Mouse (Mus musculus) v-Abl transformed pro-B cells (cell line): ENCODE data around the gene Sorbs2.

Experiments used
- in situ Hi-C, 2 experiments: fragments of 400-800 bp; cut with MboI; formaldehyde crosslinking; loops; one replicate each; pipeline ENCODE4 v1.15.1; 2025; ENCODE audit not compliant: unreplicated experiment in 2 of 2

Sorbs2 gene

DNA sequence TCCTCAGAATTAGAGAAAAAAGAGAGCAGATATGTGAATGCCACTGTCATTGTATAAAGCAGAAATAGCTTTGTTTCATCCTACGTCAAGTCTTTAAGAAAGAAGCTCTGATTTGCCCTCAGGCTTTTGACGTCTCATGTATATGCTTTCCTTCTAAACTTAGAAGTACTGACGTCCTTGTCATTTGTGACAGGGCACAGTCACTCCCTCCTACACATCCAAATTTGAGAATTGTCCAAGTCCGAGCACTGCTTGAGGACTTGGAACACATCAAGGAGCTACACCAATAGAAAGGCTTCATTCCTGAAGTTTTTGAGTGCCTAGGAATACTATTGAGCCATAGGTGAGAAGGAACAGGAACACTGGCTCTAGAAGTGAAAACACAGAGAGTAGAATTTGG lies 165.6 kb downstream of the Sorbs2 start:
- in situ Hi-C loops, result no loop called here

DNA sequence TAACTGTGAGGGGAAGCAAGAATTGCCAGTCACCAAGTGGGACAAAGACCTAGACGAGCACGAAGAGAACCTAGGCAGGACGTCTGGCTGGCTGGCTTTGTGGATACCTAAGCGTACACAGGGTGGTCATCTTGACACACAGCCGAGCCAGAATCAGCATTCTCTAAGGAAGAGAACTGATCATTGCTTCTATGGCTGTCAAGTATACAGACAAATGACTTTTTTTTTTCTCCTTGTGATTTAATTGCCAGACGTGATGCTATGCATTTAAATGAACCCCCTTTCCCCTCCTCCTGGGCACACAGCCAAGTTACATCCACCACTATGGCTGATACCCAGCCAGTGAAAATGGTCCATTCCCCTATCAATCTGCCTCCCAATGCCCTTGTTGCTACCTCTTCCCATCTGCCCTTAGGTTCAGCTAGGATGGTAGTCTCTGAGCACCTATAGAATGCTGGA lies 168.3 kb downstream of the Sorbs2 start:
- in situ Hi-C loops, result no loop called here

DNA sequence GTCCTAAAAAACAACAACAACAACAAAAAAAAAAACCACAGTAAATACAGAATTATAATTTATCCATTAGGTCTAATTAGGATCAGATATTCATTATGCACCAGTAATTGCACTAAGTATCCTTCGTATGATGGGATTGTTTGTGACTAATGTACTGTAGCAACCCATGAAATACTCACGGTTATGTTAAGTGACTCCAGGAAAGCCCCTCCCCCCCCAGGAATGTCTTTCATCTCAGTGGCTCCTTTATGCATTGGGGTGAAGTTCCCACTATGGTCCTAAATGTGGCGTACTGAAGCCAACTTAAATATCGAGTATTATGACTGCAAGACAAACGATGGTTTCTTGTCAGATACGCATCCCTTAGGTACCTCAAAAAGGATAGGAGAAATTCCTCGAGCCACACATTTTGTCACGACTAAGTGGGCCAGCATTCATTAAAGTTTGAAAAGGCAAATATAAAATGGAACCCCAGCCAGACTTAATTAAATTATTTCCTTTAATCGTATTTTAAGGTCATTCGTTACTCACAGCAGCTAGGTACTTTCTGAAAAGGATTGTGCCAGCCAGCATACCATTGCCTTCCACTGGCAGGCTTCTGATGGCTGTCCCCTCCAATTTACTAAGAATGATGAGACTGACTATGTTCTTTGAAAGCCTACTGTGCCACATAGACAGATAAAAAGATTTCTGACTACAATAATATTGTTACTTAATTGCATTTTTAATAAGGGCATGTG lies 169.7 kb downstream of the Sorbs2 start:
- in situ Hi-C loops, result no loop called here

DNA sequence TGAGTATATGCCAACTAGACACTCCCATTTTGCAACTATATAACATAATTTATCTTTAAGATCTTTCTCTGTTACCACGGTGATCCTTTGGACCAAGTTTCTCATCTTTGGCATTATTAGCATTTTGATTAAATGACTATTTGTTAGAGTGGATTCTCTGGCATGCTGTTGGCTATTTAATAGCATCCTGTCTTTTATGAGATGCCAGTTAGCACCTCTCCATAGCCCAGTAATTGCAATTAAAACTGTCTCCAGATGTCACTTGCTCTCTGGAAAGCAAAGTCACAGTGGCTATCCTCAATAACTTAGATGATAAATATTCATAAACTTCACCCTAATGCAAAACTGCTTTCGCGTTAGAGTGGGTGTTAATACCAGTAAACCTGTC lies 170.3 kb downstream of the Sorbs2 start:
- in situ Hi-C loops, result no loop called here

DNA sequence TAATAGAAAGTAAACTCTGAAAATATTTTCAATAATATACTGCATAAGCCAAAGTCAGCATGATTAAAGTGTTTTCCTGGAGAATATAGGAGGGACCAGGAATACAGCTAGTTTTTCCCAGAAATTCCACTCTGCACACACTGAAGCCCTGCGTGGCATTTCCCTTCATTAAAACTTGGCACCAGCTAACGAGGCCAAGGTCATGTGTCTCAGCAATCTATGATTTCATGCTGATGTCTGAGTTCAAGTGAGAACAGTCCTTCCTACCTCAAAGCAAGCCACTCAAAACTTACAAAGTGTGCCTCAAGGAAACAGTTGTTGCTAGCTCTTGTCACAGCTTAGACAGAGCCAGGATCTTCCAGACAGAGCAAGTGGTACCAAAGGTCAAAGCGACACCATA lies 173.6 kb downstream of the Sorbs2 start:
- in situ Hi-C loops, result no loop called here

DNA sequence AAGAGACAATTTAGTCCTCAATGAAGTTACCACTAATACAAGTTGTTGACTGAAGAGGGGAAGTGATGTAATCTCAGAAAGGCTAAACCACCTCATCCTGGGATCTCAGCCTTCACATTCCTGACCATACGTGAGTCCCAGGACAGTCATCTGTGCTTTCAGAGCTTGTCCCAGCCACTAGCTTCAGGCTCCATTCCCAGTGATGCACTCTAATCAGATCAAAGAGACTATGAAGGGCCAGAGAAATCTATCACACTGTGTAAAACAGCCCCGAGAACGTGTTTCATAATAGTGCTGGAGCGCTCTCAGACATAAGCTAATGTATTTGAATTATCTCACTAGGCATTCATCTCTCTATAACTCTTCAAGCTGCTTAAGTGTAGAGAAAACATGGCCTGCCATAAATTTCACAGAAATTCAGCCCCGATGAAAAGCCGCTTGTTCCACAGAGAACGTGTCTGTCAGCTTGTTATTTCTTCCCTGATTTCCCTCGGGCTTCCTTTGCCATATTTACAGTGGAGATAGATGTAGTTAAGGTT lies 175.3 kb downstream of the Sorbs2 start:
- in situ Hi-C loops, result no loop called here

DNA sequence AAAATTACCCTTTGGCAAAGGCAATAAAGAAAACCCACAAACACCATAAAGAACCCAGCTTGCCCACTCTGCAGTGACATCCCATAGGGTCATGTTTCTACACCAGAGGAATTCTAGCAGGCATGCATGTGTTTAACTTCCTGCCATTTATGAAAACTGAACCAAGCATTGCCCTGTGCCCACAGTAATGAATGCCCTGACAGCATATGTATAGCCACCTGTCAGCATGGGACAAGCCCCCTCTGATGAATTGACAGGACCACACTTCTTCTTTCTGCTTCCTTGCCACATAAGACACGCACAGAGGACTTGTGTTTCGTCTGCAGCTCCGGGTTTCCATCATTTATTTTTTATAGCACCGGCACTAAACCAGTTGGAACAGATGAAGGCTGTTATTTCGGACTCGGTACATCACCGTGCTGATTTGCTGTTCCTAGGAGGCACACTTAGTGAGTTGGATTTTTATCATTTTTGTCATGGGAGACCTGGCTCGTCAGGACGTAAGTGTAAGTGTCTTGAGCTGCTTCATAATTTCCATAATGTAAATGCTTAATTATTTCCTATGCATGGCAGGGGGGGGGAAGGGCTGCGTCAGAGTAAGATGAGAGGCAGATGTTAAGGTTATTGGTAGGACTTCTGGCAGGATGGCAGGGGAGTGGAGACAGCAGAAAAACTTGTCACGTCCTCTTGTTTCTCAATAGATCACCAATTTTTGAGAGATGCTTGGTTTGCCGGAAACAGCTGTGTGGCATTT lies 180.5 kb downstream of the Sorbs2 start:
- in situ Hi-C loops, result no loop called here

DNA sequence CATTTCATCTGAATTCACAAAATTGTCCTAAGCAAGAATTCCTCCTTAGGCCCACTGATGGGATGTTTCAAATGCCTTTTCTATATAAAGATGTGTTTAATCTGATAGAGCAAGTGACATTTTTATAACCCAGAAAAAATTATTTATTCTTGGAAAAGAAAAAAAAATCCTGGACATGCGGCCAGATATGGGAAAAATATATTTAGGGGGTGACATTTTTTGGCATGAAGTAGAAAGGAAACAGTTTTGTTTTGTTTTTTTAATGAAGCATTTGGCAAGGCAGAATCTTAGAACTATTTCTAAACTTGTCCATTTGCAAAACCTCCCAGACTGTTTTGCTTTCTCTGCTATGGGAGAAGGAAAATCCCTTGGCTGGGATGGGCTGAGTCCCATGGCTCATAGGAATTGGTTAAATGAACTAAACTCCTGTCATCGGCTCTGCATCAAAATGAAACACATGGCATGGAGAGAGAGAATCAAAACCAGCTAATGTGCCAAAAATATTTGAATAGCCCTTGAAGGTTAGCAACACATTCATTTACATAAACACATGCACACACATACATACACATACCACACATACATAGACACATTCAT lies 182.1 kb downstream of the Sorbs2 start:
- in situ Hi-C loops, result no loop called here

DNA sequence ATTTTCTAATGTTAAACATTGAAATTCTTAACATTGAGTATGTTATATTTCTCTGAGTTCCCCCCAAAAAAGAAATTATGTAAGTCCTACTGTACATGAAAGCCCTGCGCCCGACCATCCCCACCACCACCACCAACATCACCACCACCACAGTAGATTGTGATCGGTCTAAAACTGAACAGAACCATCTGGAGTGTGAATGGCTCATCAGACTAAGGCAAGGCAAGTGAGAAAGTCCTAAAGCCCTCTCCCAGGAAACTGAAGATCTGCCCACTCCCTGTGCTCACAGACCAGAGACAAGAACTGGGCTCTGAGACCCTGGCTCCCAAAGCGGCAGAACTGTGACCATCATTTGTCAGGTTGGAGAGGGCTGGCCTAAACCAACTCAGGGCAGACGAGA lies 192.5 kb downstream of the Sorbs2 start:
- in situ Hi-C loops, result no loop called here

DNA sequence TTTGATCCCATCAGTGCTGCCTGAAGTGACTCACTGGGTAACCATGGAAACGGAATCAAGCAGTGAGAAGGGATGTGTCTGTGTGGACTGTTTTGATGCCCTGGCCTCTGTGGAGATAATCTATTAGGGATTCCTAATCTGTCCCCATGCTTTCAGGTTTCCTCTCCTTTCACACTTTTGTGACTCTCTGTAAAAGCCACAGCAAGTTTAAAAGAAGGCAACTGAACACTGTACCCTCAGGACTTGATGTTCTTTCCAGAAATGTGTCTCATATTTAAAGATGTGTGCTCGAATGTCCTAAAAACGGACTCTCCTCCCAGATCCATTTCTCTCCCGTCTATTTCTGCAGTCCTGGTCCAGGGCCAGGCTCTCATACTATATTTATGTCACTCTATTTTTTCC lies 196.1 kb downstream of the Sorbs2 start:
- in situ Hi-C loops, result no loop called here

DNA sequence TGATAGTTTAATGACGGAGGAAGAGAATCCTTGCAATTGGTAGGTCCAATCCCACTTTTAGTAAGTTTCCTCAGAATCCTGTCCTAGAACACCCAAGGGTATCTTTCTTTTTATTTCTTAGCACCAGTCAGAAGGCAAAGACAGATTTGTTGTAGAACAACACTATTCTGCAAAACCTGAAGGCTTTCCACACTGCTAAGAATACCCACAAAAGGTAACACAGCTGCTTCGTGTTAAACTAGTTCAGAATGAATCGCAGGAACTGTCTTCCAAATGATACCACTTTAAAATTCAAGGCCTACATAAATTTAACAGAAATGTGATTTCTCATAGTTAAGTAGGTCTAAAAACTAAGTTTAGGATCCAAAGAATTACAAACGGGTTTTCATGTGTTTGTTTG lies 201.5 kb downstream of the Sorbs2 start:
- in situ Hi-C loops, result no loop called here

DNA sequence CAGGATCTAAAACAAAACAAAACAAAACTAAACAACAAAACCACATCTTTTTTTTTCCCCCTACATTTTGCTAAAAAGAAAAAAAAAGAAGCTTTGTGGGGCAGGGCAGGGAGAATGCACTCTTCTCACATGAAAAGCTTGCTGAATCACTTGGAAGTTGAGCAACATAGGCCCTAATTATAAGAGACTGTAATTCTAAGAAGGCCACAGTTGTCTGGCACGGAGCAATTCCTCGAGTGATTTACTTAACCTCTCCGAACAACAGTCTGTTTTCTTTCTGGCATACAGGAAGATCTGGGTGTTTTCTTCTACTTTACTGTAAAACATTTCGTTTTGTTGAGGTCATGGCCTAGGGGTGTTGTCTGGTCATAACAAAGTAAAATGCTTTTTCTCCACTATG lies 202.1 kb downstream of the Sorbs2 start:
- in situ Hi-C loops, result no loop called here

DNA sequence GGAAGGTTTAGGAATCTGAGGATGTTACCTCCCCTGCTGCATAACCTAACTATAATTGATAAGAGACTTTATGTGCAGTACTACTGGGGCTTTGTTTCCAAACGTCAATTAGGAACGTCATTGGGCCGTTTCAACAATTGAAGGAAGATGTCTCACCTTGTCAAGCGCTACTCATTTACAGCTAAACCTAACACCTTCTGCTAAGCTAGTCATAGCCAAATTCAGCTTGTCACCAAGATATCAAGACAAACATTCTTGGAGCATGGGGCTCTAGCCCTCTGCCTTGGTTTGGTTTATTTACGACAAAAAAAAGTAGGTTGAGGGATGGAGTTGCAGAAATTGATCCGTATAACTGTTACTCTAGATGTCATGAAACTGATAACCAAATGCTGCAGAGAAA lies 205.0 kb downstream of the Sorbs2 start:
- in situ Hi-C loops, result no loop called here

DNA sequence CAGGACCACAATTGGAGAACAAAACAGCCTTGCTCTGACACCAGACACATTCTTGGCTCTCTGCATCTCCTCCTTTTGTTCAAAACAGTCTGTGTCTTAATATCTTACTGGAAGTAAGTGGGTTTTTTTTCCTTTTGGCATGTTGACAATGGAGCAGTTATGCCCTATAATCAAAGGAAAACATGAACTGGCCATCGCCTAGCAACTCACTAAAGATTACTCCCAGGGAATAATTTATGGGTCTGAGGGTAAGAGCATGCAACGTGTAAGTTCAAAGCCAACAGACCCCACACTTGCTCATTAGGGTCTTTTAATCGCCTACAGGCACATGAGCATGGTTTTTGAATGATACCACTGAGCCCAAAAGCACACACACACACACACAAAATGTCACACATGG lies 207.2 kb downstream of the Sorbs2 start:
- in situ Hi-C loops, result no loop called here

DNA sequence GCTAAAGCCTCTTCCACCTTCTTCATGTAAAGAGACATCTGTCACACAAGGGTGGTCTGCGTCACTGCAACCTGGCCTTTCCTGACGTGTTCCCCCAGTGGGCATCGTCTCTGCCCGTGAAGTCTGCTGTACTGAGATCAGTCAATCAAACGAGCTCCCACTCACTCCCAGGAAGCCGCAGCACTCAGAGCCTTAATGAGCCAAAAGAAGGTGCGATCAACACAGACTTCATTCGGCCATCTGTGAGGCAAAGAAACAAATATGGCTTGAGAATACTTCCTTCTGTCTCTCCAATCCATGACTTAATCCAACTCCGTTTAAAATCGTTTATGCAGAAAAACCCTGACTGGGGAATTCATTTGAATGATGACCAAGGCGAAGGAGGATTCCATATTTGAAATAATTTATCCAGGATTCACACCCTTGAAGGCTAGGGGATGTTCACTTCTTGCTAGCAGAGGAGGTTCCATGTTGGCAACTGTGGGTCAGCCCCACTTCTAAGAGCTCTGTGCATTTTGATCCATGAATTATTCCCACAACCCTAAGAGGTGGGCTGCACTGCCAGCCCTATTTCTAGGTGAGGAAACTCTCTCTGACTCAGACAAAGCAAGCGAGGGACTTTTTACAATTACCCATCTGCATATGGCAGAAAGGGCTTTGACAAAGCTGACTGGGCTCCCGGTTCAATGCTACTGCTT lies 207.9 kb downstream of the Sorbs2 start:
- in situ Hi-C loops, result no loop called here

DNA sequence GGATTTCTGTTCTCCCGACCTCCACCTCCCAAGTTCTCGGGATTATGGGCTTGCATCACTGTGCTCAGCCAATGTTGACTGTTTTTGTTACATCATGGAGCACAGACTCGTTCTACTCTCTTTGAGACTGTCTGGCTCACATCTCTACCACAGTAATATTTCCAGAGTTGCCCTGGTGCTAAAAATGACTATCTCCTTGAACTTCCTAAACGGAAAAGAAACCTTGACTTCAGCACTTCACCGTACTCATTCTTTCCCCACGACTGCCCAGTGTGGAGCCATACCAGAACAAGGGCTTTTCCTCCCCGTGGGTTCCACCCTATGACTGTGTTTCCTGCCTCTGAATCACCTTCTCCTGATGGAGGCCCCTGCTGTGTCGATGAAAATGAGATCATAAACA lies 212.2 kb downstream of the Sorbs2 start:
- in situ Hi-C loops, result no loop called here

DNA sequence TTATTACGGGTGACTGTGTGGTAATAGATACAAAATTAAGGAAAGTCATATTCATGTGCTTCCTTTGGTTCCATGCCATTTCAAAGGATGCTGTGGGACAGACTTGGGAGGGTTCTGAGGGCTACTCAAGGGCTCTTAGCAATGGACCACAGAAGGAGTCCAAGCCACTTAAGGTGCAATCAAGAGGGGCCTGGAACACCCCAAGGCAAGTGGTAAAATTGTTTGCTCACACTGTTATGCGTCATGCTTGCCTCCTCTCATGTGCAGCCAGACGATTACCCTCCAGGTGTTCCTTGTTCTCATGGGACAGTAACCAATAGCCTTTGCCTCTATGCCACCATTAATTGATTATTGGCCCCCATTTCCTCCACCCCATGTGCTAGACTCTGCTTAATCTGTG lies 216.6 kb downstream of the Sorbs2 start:
- in situ Hi-C loops, result no loop called here

DNA sequence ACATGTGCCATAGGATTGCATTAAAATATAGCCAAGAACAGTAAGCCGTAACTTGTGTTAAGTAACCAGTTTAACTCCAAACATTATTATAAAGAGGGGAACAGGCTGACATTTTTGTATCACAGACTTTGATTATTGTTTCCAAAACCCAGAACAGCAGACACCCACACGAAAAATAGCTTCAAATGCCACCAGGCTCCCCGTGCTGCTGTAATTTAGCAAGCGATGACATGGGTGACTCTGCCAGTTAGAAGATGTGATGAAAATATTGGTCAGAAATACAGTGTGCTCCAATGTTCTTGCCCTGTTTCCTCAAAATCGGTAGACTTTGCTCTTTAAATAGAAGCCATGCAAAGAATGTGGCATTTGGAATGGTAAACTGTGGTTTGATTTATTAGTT lies 217.7 kb downstream of the Sorbs2 start:
- in situ Hi-C loops, result no loop called here

DNA sequence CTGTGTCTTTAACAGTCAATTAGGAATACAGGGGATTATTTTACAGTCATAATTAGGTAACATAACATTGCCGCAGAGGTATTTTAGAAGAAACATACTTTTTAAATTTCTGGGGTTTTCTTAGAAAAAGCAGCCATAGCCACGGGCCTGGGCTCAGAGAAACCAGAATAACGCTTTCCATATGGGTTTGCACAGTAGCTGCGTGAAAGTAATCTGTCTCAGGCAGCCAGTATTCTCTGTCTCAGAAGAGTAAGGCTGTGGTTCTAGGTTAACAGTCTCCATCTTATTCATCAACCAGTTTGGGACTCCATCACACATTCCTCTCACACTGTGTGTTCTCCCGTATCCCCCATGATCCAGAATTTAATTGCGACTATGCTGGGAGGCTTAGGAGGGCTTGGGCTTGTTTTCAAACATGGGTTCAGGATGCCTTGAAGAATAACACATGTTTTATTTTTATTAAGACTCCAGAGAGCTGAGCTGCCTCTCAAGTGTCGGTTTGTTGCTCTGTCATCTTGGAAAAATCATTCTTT lies 222.3 kb downstream of the Sorbs2 start:
- in situ Hi-C loops, result no loop called here

DNA sequence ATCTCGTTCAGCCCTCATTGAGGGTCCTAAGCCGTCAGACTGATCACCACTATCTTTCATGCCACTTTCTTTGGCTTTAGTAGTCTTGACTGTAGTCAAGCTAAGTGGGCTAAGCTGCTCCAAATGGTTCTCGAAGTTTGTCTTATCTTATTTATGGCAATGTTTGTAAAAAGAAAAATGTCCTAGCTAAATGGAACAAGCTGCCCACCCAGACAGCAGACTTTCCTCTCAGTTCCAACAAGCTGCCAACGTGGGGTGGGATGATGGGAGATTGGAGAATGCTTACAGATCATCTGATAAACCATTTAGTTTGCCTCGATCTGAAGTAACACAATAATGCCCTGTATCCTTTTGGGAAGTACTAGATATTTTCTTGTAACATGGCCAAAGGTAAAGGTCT lies 223.2 kb downstream of the Sorbs2 start:
- in situ Hi-C loops, result no loop called here

DNA sequence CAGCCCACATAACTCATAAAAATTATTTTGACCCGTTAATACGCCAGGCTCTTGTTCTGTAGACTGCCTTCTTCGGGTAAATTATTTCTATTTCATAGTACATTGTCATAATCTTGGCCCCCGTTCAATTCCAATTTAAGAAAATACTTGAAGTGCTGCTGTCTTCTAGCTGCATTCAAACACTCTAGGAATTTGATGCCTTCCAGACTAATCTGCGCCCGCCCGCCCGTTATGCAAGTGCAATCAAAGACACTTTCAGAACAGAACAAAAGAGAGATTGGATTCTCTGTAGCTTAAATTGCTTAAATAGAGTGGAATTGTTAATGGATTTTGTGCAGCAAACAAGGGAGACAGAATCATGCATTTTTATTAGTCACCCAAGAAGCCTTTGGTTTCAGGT lies 226.5 kb downstream of the Sorbs2 start:
- in situ Hi-C loops, result no loop called here
